Mouse (Mus musculus): ENCODE results near the gene Cox6a2. TPM values are rescaled to one million over a fixed set of nuclear protein-coding genes. Genes with fewer than 3 reads are reported as not detected.
A peak's percentile ranks its signal among the peaks of the same experiment; 100 is the strongest.

The Cox6a2 gene
- total and polyA plus RNA-seq, 2 experiments from 2014 or later: 4.5 to 5.0 TPM

- WGBS: 86% methylated on average over 10 of the region's 10 CpGs
- no peak for TF ChIP-seq CTCF (IDR thresholded peaks at IDR 0.05; ENCODE audit: low read depth)
- H3K36me3 ChIP-seq (ENCODE audit: insufficient read depth): peaks cover 21% of the 10 kb centered on the region
- no peak overlapping the region for H3K4me3 ChIP-seq (ENCODE audit: low read depth, low read length)
- no peaks in the 10 kb centered on the region for H3K9me3 ChIP-seq (ENCODE audit: low read length)
- H3K27ac ChIP-seq (ENCODE audit: low read depth, low read length): no peak overlapping the region
- 0 out of 2 replicates have a peak, but pooled peaks cover 4% of the 10 kb centered on the region for H3K4me1 ChIP-seq (ENCODE audit: insufficient read depth)
- H3K9ac ChIP-seq: no peak overlapping the region
- ATAC-seq (no peak), DNase-seq (no peak)
- peaks cover 5% of the 10 kb centered on the region; the same call in 1 of the 2 replicates for H3K27me3 ChIP-seq (ENCODE audit: insufficient read depth, low read length)
- peak overlapping the region; percentile 61; the same call in 1 of the 2 replicates for H3K4me2 ChIP-seq (ENCODE audit: low read depth)
Observed at GRCm38 (mm10) chr7:128248081-128249042, 42.2 kb upstream of the Cox6a2 start.

DNA sequence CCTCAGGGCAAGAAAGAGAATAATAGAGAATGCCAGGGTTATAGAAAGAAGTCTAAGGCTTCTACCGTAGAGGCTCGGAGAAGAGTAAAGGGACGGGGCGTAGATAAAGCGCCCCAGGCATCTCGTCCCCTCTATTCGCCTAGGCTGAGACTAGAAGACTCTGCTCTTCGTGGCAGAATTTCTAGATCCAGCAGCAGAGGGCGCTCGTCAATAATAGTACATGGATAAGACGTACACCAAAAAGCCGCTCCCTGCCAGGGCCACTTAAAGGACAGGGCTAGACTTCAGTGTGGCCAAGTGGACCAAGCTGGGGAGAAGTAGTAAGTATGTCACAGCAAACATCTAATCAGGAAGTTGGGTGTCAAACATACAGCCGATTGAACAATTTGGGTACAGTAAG, 41.3 kb upstream of the Cox6a2 start:
- Histone ChIP-seq H3K9ac (peak overlapping the region; percentile 61), H3K4me1 (ENCODE audit: insufficient read depth) (0 out of 2 replicates have a peak, but pooled peaks cover 2% of the 10 kb centered on the region), H3K36me3 (ENCODE audit: insufficient read depth) (peaks cover 27% of the 10 kb centered on the region), H3K9me3 (ENCODE audit: low read length) (no peaks in the 10 kb centered on the region), H3K4me3 (ENCODE audit: low read depth, low read length) (peak overlapping the region; percentile 40), H3K4me2 (ENCODE audit: low read depth) (peak overlapping the region; percentile 61), H3K27ac (ENCODE audit: low read depth, low read length) (peak overlapping the region; percentile 81), H3K27me3 (ENCODE audit: insufficient read depth, low read length) (peaks cover 5% of the 10 kb centered on the region; the same call in 1 of the 2 replicates)
- ATAC-seq: peak; percentile 86
- peak; percentile 83 for TF ChIP-seq CTCF (IDR thresholded peaks at IDR 0.05; ENCODE audit: low read depth)
- 3% methylated on average over 13 of the region's 13 CpGs for WGBS
- DNase-seq: peak; percentile 94

DNA sequence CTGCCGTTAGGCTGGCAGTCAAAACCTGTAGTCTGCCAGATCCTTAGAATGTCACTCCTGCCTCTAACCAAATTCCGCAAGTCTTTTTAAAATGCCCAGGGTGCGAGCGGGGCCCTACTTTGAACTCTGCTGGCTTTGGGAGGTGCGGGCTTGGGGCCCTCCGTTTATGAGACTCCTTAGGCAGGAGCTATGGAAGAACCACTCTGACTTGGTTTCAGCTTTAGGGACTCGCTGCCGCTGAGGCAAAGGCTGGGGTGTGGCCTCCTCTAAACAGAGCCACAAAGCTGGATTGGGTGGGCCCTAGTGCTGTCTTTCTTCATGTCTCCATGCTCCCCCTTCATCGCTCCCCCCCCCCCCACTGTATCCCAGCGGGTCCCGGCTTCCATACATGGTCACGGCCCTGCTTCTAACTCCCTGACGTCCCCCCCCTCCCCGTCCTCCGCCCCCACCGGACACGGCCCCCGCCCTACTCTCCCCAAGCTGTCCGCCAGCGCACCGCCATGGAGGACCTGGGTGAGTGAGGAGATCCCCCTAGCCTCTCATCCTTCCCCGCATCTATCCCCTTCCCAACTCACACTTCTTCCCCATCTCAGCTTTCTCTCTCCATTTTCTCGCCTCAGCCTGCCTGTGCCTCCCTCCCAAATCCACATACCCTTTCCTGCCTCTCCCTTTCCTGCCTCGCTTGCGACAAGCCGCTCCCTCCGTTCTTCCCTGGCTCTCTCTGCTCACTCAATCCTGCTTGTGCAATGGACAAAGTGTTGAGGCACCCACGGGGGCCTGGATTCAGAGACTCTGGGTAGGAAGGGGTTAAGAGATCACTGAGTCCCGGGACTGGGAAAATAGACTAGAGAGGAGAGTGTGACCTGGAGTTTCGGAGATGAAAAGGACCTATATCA, 40.6 kb upstream of the Cox6a2 start, which contains the start of gene Tgfb1i1:
Gene Tgfb1i1, plus strand, starts transcription at position 317 of the 896 bp plus-strand sequence.
- no peaks in the 10 kb centered on the region for H3K4me1 ChIP-seq (ENCODE audit: insufficient read depth)
- DNase-seq (peak; percentile 66), ATAC-seq (peak; percentile 75)
- 3% methylated on average over 28 of the region's 30 CpGs for WGBS
- H3K9ac ChIP-seq: peak within 1 kb of the TSS; percentile 61
- peak within 1 kb of the TSS; percentile 61 for H3K4me2 ChIP-seq (ENCODE audit: low read depth)
- H3K9me3 ChIP-seq (ENCODE audit: low read length): no peaks in the 10 kb centered on the region
- H3K4me3 ChIP-seq (ENCODE audit: low read depth, low read length): peak within 1 kb of the TSS; percentile 40
- H3K27ac ChIP-seq (ENCODE audit: low read depth, low read length): peak within 1 kb of the TSS; percentile 81
- peaks cover 5% of the 10 kb centered on the region; the same call in 1 of the 2 replicates for H3K27me3 ChIP-seq (ENCODE audit: insufficient read depth, low read length)
- H3K36me3 ChIP-seq (ENCODE audit: insufficient read depth): peaks cover 28% of the 10 kb centered on the region
- no peak for TF ChIP-seq CTCF (IDR thresholded peaks at IDR 0.05; ENCODE audit: low read depth)

- no peak for DNase-seq
- Histone ChIP-seq H3K4me3 (ENCODE audit: low read depth, low read length) (no peak overlapping the region), H3K27ac (ENCODE audit: low read depth, low read length) (no peak overlapping the region), H3K9me3 (ENCODE audit: low read length) (no peaks in the 10 kb centered on the region), H3K36me3 (ENCODE audit: insufficient read depth) (peaks cover 36% of the 10 kb centered on the region), H3K27me3 (ENCODE audit: insufficient read depth, low read length) (no peaks in the 10 kb centered on the region; the same call in 1 of the 2 replicates), H3K9ac (no peak overlapping the region), H3K4me1 (ENCODE audit: insufficient read depth) (no peaks in the 10 kb centered on the region), H3K4me2 (ENCODE audit: low read depth) (no peak overlapping the region)
- WGBS: 88% methylated on average over 4 of the region's 4 CpGs
- TF ChIP-seq CTCF (IDR thresholded peaks at IDR 0.05; ENCODE audit: low read depth): no peak
- no peak for ATAC-seq
Observed at GRCm38 (mm10) chr7:128245547-128245946, 39.4 kb upstream of the Cox6a2 start.

DNA sequence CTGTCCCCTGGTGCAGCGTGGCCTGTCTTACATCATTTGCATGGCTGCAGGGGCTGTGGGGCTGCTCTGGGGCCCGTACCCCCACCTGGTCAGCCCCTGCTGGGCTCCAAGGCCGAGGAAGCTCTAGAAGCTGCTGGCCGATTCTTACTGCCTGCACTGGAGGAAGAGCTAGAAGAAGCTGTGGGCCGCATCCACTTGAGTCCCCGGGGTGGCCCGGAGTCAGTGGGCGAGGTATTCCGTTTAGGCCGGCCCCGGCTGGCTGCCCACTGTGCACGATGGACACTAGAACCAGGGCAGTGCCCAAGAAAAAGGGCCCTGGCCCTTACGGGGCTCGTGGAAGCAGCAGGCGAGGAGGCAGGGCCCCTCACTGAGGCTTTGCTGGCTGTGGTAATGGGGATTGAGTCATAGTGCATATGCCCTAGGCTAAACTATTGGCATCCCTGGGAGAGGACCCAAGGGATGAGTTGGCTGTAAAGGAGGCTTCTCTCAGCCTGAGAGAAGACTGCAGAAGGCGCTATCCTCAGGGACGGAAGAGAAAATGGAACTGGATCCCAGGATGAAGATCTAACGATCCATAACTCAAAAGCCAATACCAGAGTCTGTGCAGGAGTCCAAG, 38.3 kb upstream of the Cox6a2 start:
- Histone ChIP-seq H3K4me1 (ENCODE audit: insufficient read depth) (no peaks in the 10 kb centered on the region), H3K27ac (ENCODE audit: low read depth, low read length) (no peak overlapping the region), H3K9me3 (ENCODE audit: low read length) (no peaks in the 10 kb centered on the region), H3K27me3 (ENCODE audit: insufficient read depth, low read length) (no peaks in the 10 kb centered on the region), H3K4me3 (ENCODE audit: low read depth, low read length) (no peak overlapping the region), H3K36me3 (ENCODE audit: insufficient read depth) (peaks cover 39% of the 10 kb centered on the region), H3K4me2 (ENCODE audit: low read depth) (no peak overlapping the region), H3K9ac (no peak overlapping the region)
- ATAC-seq (no peak), DNase-seq (no peak)
- TF ChIP-seq CTCF (IDR thresholded peaks at IDR 0.05; ENCODE audit: low read depth): no peak
- WGBS: 87% methylated on average over 18 of the region's 18 CpGs

DNA sequence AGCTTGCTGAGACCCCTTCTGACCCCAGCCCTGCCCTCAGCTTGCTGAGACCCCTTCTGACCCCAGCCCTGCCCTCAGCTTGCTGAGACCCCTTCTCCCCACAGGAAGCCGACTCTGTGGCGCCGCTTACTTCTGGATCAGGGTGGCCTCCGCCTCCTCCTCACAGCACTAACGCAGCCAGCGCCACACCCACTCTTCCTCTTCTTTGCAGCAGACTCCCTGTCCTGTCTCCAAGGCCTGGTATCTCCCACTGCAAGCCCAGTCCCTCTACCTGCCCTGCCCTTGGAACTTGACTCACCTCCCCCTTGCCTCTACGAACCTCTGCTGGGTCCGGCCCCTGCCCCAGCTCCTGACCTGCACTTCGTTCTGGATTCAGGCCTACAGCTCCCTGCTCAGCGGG, 37.7 kb upstream of the Cox6a2 start:
- 70% methylated on average over 10 of the region's 10 CpGs for WGBS
- H3K9me3 ChIP-seq (ENCODE audit: low read length): no peaks in the 10 kb centered on the region
- no peaks in the 10 kb centered on the region; the same call in 1 of the 2 replicates for H3K4me1 ChIP-seq (ENCODE audit: insufficient read depth)
- DNase-seq (no peak), ATAC-seq (no peak)
- no peak overlapping the region for H3K27ac ChIP-seq (ENCODE audit: low read depth, low read length)
- no peak overlapping the region for H3K9ac ChIP-seq
- no peak overlapping the region for H3K4me2 ChIP-seq (ENCODE audit: low read depth)
- peaks cover 34% of the 10 kb centered on the region for H3K36me3 ChIP-seq (ENCODE audit: insufficient read depth)
- no peak overlapping the region for H3K4me3 ChIP-seq (ENCODE audit: low read depth, low read length)
- TF ChIP-seq CTCF (IDR thresholded peaks at IDR 0.05; ENCODE audit: low read depth): no peak
- H3K27me3 ChIP-seq (ENCODE audit: insufficient read depth, low read length): no peaks in the 10 kb centered on the region
